Mouse (Mus musculus) spleen, postnatal 14 days (tissue): ENCODE measurements around the gene Lcor.

Source experiments
- DNase-seq, 2 experiments: peaks; one replicate each; pipeline ENCODE4 v3.0.0; 2021 to 2022; ENCODE audit warnings: low spot score in 2 of 2

Lcor gene

GRCm38 (mm10) chr19:41482190-41482908, at the start of gene Lcor:
Gene Lcor (plus strand): TSS chr19:41482637.
- peak; percentile 68 to 74 for DNase-seq

GRCm38 (mm10) chr19:41435366-41435765, 47.1 kb upstream of the Lcor start:
- no peak for DNase-seq

GRCm38 (mm10) chr19:41436461-41436860, 46.0 kb upstream of the Lcor start:
- no peak for DNase-seq

GRCm38 (mm10) chr19:41438953-41439352, 43.5 kb upstream of the Lcor start:
- DNase-seq: no peak

- no peak for DNase-seq
Observed at GRCm38 (mm10) chr19:41441446-41441845, 41.0 kb upstream of the Lcor start.

- DNase-seq: no peak
Observed at GRCm38 (mm10) chr19:41441911-41442607, 40.4 kb upstream of the Lcor start.

GRCm38 (mm10) chr19:41442608-41442969, 39.8 kb upstream of the Lcor start:
- peak; percentile 51 to 76 for DNase-seq

GRCm38 (mm10) chr19:41444491-41444890, 37.9 kb upstream of the Lcor start:
- DNase-seq: no peak

GRCm38 (mm10) chr19:41445013-41445610, 37.3 kb upstream of the Lcor start:
- no peak for DNase-seq

GRCm38 (mm10) chr19:41445723-41446122, 36.7 kb upstream of the Lcor start:
- no peak for DNase-seq

- no peak for DNase-seq
Observed at GRCm38 (mm10) chr19:41447166-41447565, 35.3 kb upstream of the Lcor start.

GRCm38 (mm10) chr19:41447760-41448159, 34.7 kb upstream of the Lcor start:
- DNase-seq: no peak

- DNase-seq: no peak
Observed at GRCm38 (mm10) chr19:41449415-41450075, 32.9 kb upstream of the Lcor start.

GRCm38 (mm10) chr19:41452166-41452565, 30.3 kb upstream of the Lcor start:
- no peak for DNase-seq

GRCm38 (mm10) chr19:41454601-41455000, 27.8 kb upstream of the Lcor start:
- DNase-seq: no peak

GRCm38 (mm10) chr19:41455091-41455626, 27.3 kb upstream of the Lcor start:
- DNase-seq: peak; percentile 31 to 47

GRCm38 (mm10) chr19:41457181-41457580, 25.3 kb upstream of the Lcor start:
- DNase-seq: no peak

GRCm38 (mm10) chr19:41462166-41462735, 20.2 kb upstream of the Lcor start:
- DNase-seq: no peak

GRCm38 (mm10) chr19:41463841-41464240, 18.6 kb upstream of the Lcor start:
- DNase-seq: no peak

GRCm38 (mm10) chr19:41466475-41466874, 16.0 kb upstream of the Lcor start:
- no peak for DNase-seq

- DNase-seq: no peak
Observed at GRCm38 (mm10) chr19:41473566-41474135, 8.8 kb upstream of the Lcor start.
